ENCODE assay signal across 15 mouse cellular contexts in genomic region chr1:39046689-39047088, GRCm38 (mm10).
DNase-seq lines count a peak whose midpoint lies in the region; ATAC-seq lines count a peak whose summit lies in the region.
"Had no signal": no experiment of that assay in that cellular context is flagged by ENCODE, and none has a peak within 500 bp of the region (broad histone marks: within the 10 kb centered on the region; RNA-seq: fewer than 3 reads in every experiment).

No protein-coding gene starts in this region.

- no peak for ATAC-seq in hindbrain, embryonic 11.5 days (ENCODE audit: low FRiP score)
- ATAC-seq in hindbrain, embryonic 14.5 days (ENCODE audit: low FRiP score), result no peak
- ATAC-seq in forebrain, embryonic 14.5 days, result no peak
- no peak for ATAC-seq in neural tube, embryonic 15.5 days (ENCODE audit: low FRiP score)

- no peak overlapping the region for H3K27ac ChIP-seq in hindbrain, embryonic 11.5 days (ENCODE audit: low read depth, low read length)
- H3K27ac ChIP-seq in hindbrain, embryonic 14.5 days, result no peak overlapping the region
- H3K27ac ChIP-seq in forebrain, embryonic 14.5 days (ENCODE audit: low read depth, low read length), result no peak overlapping the region
- no peak overlapping the region for H3K27ac ChIP-seq in neural tube, embryonic 15.5 days (replicated peaks)
- H3K27ac ChIP-seq: embryonic facial prominence, embryonic 12.5 days; hindbrain, embryonic 15.5 days; limb, embryonic 15.5 days; neural tube, embryonic 12.5 days had no signal

- H3K9me3 ChIP-seq in hindbrain, embryonic 11.5 days (ENCODE audit: control insufficient read depth, low read length), result no peaks in the 10 kb centered on the region
- no peaks in the 10 kb centered on the region for H3K9me3 ChIP-seq in hindbrain, embryonic 14.5 days (ENCODE audit: control insufficient read depth, low read length)
- no peaks in the 10 kb centered on the region; the same call in 1 of the 2 replicates for H3K9me3 ChIP-seq in forebrain, embryonic 14.5 days (replicated peaks; ENCODE audit: control insufficient read depth, low read length)
- H3K9me3 ChIP-seq in neural tube, embryonic 15.5 days (replicated peaks), result no peaks in the 10 kb centered on the region
- H3K9me3 ChIP-seq: hindbrain, embryonic 15.5 days; limb, embryonic 15.5 days; neural tube, embryonic 12.5 days had no signal

- no peaks in the 10 kb centered on the region for H3K27me3 ChIP-seq in hindbrain, embryonic 11.5 days (ENCODE audit: control insufficient read depth, insufficient read depth, low read length)
- H3K27me3 ChIP-seq in hindbrain, embryonic 14.5 days (ENCODE audit: control insufficient read depth, insufficient read depth, low read length), result no peaks in the 10 kb centered on the region
- H3K27me3 ChIP-seq in forebrain, embryonic 14.5 days (replicated peaks; ENCODE audit: control insufficient read depth, insufficient read depth, low read length), result no peaks in the 10 kb centered on the region
- no peaks in the 10 kb centered on the region for H3K27me3 ChIP-seq in neural tube, embryonic 15.5 days (replicated peaks)
- H3K27me3 ChIP-seq: embryonic facial prominence, embryonic 12.5 days; hindbrain, embryonic 15.5 days; limb, embryonic 15.5 days; neural tube, embryonic 12.5 days had no signal

- WGBS in hindbrain, embryonic 11.5 days, result 15% methylated on average over 7 of the region's 7 CpGs
- 13% methylated on average over 7 of the region's 7 CpGs for WGBS in hindbrain, embryonic 14.5 days
- 6% methylated on average over 7 of the region's 7 CpGs for WGBS in forebrain, embryonic 14.5 days
- 17% methylated on average over 7 of the region's 7 CpGs for WGBS in neural tube, embryonic 15.5 days

- no peaks in the 10 kb centered on the region for H3K36me3 ChIP-seq in hindbrain, embryonic 11.5 days (ENCODE audit: control insufficient read depth, insufficient read depth, low read length)
- H3K36me3 ChIP-seq in hindbrain, embryonic 14.5 days (replicated peaks; ENCODE audit: control insufficient read depth, insufficient read depth), result no peaks in the 10 kb centered on the region
- no peaks in the 10 kb centered on the region for H3K36me3 ChIP-seq in forebrain, embryonic 14.5 days (ENCODE audit: control insufficient read depth, insufficient read depth, low read length)
- no peaks in the 10 kb centered on the region for H3K36me3 ChIP-seq in neural tube, embryonic 15.5 days
- H3K36me3 ChIP-seq: embryonic facial prominence, embryonic 12.5 days; hindbrain, embryonic 15.5 days; limb, embryonic 15.5 days; neural tube, embryonic 12.5 days had no signal

- no peaks in the 10 kb centered on the region for H3K4me1 ChIP-seq in hindbrain, embryonic 11.5 days (replicated peaks; ENCODE audit: control insufficient read depth, insufficient read depth, low read length)
- no peaks in the 10 kb centered on the region for H3K4me1 ChIP-seq in hindbrain, embryonic 14.5 days (replicated peaks; ENCODE audit: control insufficient read depth, insufficient read depth, low read length)
- H3K4me1 ChIP-seq in forebrain, embryonic 14.5 days (ENCODE audit: control insufficient read depth, insufficient read depth, low read length), result no peaks in the 10 kb centered on the region
- H3K4me1 ChIP-seq in neural tube, embryonic 15.5 days, result no peaks in the 10 kb centered on the region
- H3K4me1 ChIP-seq: embryonic facial prominence, embryonic 12.5 days; hindbrain, embryonic 15.5 days; limb, embryonic 15.5 days; neural tube, embryonic 12.5 days had no signal

- H3K9ac ChIP-seq in hindbrain, embryonic 11.5 days (ENCODE audit: low read depth, low read length), result no peak overlapping the region
- H3K9ac ChIP-seq in hindbrain, embryonic 14.5 days, result no peak overlapping the region
- no peak overlapping the region for H3K9ac ChIP-seq in forebrain, embryonic 14.5 days (ENCODE audit: low read length)
- no peak overlapping the region for H3K9ac ChIP-seq in neural tube, embryonic 15.5 days (replicated peaks)
- H3K9ac ChIP-seq: embryonic facial prominence, embryonic 12.5 days; hindbrain, embryonic 15.5 days; limb, embryonic 15.5 days; neural tube, embryonic 12.5 days had no signal

- H3K4me3 ChIP-seq in hindbrain, embryonic 11.5 days (ENCODE audit: low read depth, low read length), result no peak overlapping the region
- H3K4me3 ChIP-seq in hindbrain, embryonic 14.5 days (replicated peaks; ENCODE audit: low read length), result no peak overlapping the region
- H3K4me3 ChIP-seq in forebrain, embryonic 14.5 days (ENCODE audit: low read depth, low read length), result no peak overlapping the region
- no peak overlapping the region for H3K4me3 ChIP-seq in neural tube, embryonic 15.5 days (replicated peaks)
- H3K4me3 ChIP-seq: embryonic facial prominence, embryonic 12.5 days; hindbrain, embryonic 15.5 days; limb, embryonic 15.5 days; neural tube, embryonic 12.5 days had no signal

- peak; percentile 22 for DNase-seq in hindbrain, embryonic 11.5 days (ENCODE audit: low spot score)
- no peak for DNase-seq in hindbrain, embryonic 14.5 days (ENCODE audit: low spot score)
- DNase-seq in embryo, embryonic 10 days (ENCODE audit: low spot score), result peak; percentile 30
- DNase-seq in forebrain, embryonic 14.5 days (ENCODE audit: low spot score), result peak; percentile 17
- peak; percentile 77 to 83 for DNase-seq in thymus, postnatal 10 days (ENCODE audit: low spot score in 2 of 2)
- no peak for DNase-seq in frontal cortex, postnatal 36 days (ENCODE audit: low spot score in 2 of 2)
- DNase-seq in retina, embryonic 14.5 days (ENCODE audit: low spot score), result no peak
- DNase-seq: cerebellum, adult 18-20 months; kidney, adult 18-20 months; lung, postnatal 10 days had no signal

- no peak overlapping the region for H3K4me2 ChIP-seq in hindbrain, embryonic 11.5 days (replicated peaks; ENCODE audit: low read depth, low read length)
- H3K4me2 ChIP-seq in hindbrain, embryonic 14.5 days (replicated peaks), result no peak overlapping the region
- H3K4me2 ChIP-seq in forebrain, embryonic 14.5 days (ENCODE audit: low read length), result no peak overlapping the region
- no peak overlapping the region for H3K4me2 ChIP-seq in neural tube, embryonic 15.5 days
- H3K4me2 ChIP-seq: embryonic facial prominence, embryonic 12.5 days; hindbrain, embryonic 15.5 days; limb, embryonic 15.5 days; neural tube, embryonic 12.5 days had no signal

Comparison
In these comparisons a context has a peak if more than half of its experiments do, and no peak if none do; other contexts are left out.
1. DNase-seq: peak in hindbrain, embryonic 11.5 days (single experiment), embryo, embryonic 10 days (single experiment), forebrain, embryonic 14.5 days (single experiment) and thymus, postnatal 10 days (2 of 2); none in hindbrain, embryonic 14.5 days (single experiment), frontal cortex, postnatal 36 days (0 of 2) and retina, embryonic 14.5 days (single experiment).